Mouse (Mus musculus) heart, embryonic 14.5 days (tissue): ENCODE data around the gene Camk2d. TPM values are rescaled to one million over a fixed set of nuclear protein-coding genes. Genes with fewer than 3 reads are reported as not detected.
A peak's percentile ranks its signal among the peaks of the same experiment; 100 is the strongest.

Experiments used
- ATAC-seq: fragments of 200-750 bp; cut with Nextera tagmentation; 2 replicates; pipeline ENCODE4 v1.8.0; 2017; ENCODE audit warnings: low read depth, moderate TSS enrichment; ENCODE audit not compliant: insufficient number of reproducible peaks, insufficient read depth, low FRiP score
- H3K27ac ChIP-seq, 2 experiments: fragments of 200-500 bp in 1 of 2; fragments of 300-500 bp in 1 of 2; sonication (generic) in 1 of 2; replicated peaks in 1 of 2; 2 replicates each; pipeline ENCODE4 v1.5.1; 2012 to 2014; ENCODE audit warnings: low read depth in 2 of 2, low read length in 2 of 2, control low read depth in 1 of 2, mild to moderate bottlenecking in 1 of 2, mixed read lengths in 1 of 2; ENCODE audit not compliant: control insufficient read depth in 1 of 2, insufficient read depth in 1 of 2
- H3K27me3 ChIP-seq: fragments of 300-500 bp; sonication (generic); 2 replicates; pipeline ENCODE4 v1.6.1; 2014; ENCODE audit warnings: mild to moderate bottlenecking, low read length, control low read depth; ENCODE audit not compliant: control insufficient read depth, insufficient read depth
- H3K36me3 ChIP-seq: fragments of 300-500 bp; sonication (generic); 2 replicates; pipeline ENCODE4 v1.6.1; 2014; ENCODE audit warnings: mild to moderate bottlenecking, control low read depth, low read length, mixed read lengths; ENCODE audit not compliant: control insufficient read depth, insufficient read depth
- H3K4me1 ChIP-seq, 2 experiments: fragments of 200-500 bp in 1 of 2; fragments of 300-500 bp in 1 of 2; sonication (generic) in 1 of 2; 2 replicates each; pipeline ENCODE4 v1.6.1; 2012 to 2014; ENCODE audit warnings: low read length in 2 of 2, control low read depth in 1 of 2, mixed read lengths in 1 of 2; ENCODE audit not compliant: control insufficient read depth in 2 of 2, insufficient read depth in 2 of 2
- H3K4me2 ChIP-seq: fragments of 300-500 bp; sonication (generic); 2 replicates; pipeline ENCODE4 v1.6.1; 2014; ENCODE audit warnings: mild to moderate bottlenecking, low read length
- H3K4me3 ChIP-seq, 2 experiments: fragments of 200-500 bp in 1 of 2; fragments of 300-500 bp in 1 of 2; sonication (generic) in 1 of 2; 2 replicates each; pipeline ENCODE4 v1.5.1; 2012 to 2014; ENCODE audit warnings: low read length in 2 of 2, mild to moderate bottlenecking in 2 of 2, control low read depth in 1 of 2, low read depth in 1 of 2, moderate library complexity in 1 of 2; ENCODE audit not compliant: control insufficient read depth in 1 of 2, insufficient read depth in 1 of 2
- H3K9ac ChIP-seq: fragments of 300-500 bp; sonication (generic); 2 replicates; pipeline ENCODE4 v1.6.1; 2014; ENCODE audit warnings: mild to moderate bottlenecking, low read length
- H3K9me3 ChIP-seq: fragments of 300-500 bp; sonication (generic); 2 replicates; pipeline ENCODE4 v1.6.1; 2016; ENCODE audit warnings: low read length, control low read depth; ENCODE audit not compliant: control insufficient read depth
- WGBS: fragments of 180-500 bp; shearing (Covaris S2); extraction: QIAGEN DNeasy Blood & Tissue Kit; methylation state at CpG from one replicate; pipeline ENCODE4 v1.1.7; 2014; 5-methylcytosine and 5-hydroxymethylcytosine counted together
- polyA plus RNA-seq: library from polyadenylated mRNA; unstranded; fragments of >200 nt; fragmentation: Nextera tagmentation; extraction: Ambion mirVana; gene quantifications from 2 replicates; pipeline ENCODE4 v1.2.1, GENCODE M21; 2014

Camk2d gene
- polyA plus RNA-seq, 1 experiment from 2014 or later: 149 TPM

DNA sequence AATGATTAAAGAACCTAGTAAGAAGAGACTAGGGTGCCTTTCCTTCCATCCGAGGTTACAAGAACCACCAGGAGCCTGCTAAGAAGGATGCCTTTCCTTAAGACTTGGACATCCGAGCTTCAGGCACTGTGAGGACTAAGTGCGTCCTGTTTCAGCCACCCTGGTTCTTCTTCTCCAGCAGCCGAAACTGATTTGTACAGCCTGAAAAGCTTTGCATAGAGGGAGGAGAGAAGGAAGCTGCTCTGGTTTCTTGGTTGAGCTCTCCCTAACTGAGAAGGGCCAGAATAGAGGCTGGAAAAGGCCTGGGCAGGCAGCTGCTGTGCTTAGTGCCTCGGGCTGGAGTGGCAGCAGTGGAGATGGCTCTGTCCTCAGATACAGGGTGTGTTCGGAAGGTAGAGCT, 105.0 kb downstream of the Camk2d start:
- WGBS: 71% methylated on average over 6 of the region's 6 CpGs
- no peak overlapping the region for H3K4me3 ChIP-seq
- no peak for ATAC-seq
- H3K27ac ChIP-seq: peak overlapping the region in 1 of 2 experiments; percentile 53; a peak in 3 of 4 replicates
- peaks cover 12 to 39% of the 10 kb centered on the region in 2 experiments for H3K4me1 ChIP-seq
- no peaks in the 10 kb centered on the region for H3K9me3 ChIP-seq
- no peaks in the 10 kb centered on the region for H3K27me3 ChIP-seq
- H3K9ac ChIP-seq: no peak overlapping the region
- no peak overlapping the region for H3K4me2 ChIP-seq
- H3K36me3 ChIP-seq: no peaks in the 10 kb centered on the region

DNA sequence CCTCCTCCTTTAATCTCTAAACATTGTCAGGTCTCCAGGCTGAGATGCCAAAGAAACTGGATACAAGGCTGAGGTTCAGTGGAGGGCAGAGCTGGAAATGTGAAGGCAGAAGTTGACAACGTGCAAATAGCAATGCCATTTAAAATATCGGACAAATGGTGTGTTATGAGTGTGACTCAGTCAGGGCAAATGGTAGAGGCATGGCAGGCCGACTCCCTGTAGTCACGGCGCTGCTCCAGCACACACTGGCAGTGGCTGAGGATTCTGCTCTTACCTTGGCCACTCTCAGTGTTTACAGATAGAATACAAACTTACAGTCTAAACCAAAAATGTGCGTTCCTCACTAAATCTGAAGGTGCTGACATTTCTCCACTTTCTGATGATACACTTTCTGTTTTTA, 105.5 kb downstream of the Camk2d start:
- Histone ChIP-seq H3K27ac (peak overlapping the region in 1 of 2 experiments; percentile 53; a peak in 1 of 4 replicates), H3K9ac (no peak overlapping the region), H3K36me3 (no peaks in the 10 kb centered on the region), H3K4me3 (no peak overlapping the region), H3K9me3 (no peaks in the 10 kb centered on the region), H3K4me2 (no peak overlapping the region), H3K4me1 (peaks cover 12 to 39% of the 10 kb centered on the region in 2 experiments), H3K27me3 (no peaks in the 10 kb centered on the region)
- ATAC-seq: no peak
- WGBS: 72% methylated on average over 6 of the region's 6 CpGs

DNA sequence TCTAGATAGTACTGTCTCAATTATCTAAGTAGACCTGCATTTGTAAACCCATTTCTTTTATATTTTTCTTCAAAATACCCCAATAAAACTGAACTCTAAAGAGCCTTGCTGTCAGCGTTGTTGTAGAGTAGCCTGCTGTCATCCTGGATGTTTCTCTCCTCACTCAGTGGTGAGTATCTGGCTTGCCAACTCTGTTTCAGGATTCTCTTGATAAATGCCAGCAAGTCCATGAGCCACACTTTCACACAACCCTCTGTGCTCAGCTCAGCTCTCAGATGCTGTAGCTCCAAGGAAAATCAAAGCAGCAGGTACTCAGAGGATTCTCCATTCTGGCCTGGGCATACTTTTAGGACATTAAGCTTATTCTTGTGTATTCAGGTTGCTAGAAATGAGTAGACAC, 109.4 kb downstream of the Camk2d start:
- no peak for ATAC-seq
- Histone ChIP-seq H3K4me3 (no peak overlapping the region), H3K36me3 (no peaks in the 10 kb centered on the region), H3K4me2 (no peak overlapping the region), H3K27me3 (no peaks in the 10 kb centered on the region), H3K9me3 (no peaks in the 10 kb centered on the region), H3K9ac (no peak overlapping the region), H3K27ac (no peak overlapping the region), H3K4me1 (peaks cover 7 to 24% of the 10 kb centered on the region in 2 experiments)
- 75% methylated on average over 1 of the region's 1 CpGs for WGBS

DNA sequence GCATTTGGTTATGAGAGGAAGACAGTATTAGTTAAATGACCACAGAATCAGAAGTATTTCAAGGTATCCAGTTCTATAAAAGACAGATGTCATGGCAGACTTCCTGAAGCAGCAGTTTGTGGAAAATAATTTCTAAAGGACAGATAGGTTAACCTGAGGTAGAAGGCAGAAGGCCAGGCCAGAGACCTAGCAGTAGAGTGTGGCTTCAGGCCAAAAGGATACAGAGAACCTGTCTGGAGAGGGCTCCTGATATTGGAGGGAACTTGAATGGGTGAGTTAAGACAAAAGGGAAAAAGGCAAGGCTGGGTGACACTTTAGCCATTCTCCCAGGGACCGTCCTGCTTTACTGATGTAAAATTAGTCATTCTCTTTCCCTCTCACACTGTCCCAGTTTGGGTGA, 118.2 kb downstream of the Camk2d start:
- H3K27ac ChIP-seq: no peak overlapping the region
- H3K27me3 ChIP-seq: no peaks in the 10 kb centered on the region
- no peaks in the 10 kb centered on the region for H3K36me3 ChIP-seq
- no peak overlapping the region for H3K4me2 ChIP-seq
- H3K4me3 ChIP-seq: no peak overlapping the region
- no peaks in the 10 kb centered on the region for H3K9me3 ChIP-seq
- ATAC-seq: no peak
- peaks cover 0 to 4% of the 10 kb centered on the region in 2 experiments; a peak in 2 of 4 replicates for H3K4me1 ChIP-seq
- WGBS: 88% methylated on average over 1 of the region's 1 CpGs
- H3K9ac ChIP-seq: no peak overlapping the region

DNA sequence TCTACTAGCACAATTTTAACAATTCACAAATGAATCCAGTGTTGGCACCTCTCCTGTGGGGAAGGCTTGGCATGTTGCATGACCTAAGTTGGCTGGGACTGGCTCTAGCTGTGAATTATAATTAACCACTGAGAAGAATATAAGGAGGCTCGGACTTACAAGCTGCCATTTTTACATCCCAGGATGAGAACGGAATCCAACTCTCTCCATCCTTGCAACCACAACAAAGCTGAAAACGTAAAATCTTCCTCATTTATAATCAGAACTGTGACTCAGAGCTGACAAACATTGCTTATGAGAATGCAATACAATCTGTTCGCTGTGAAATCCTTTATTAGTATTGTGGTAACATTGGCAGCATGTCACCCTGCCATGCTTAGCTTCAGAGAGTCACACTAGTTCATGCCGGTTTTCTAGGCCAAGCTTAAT, 126.9 kb downstream of the Camk2d start:
- no peaks in the 10 kb centered on the region for H3K9me3 ChIP-seq
- H3K36me3 ChIP-seq: no peaks in the 10 kb centered on the region
- H3K9ac ChIP-seq: peak overlapping the region; percentile 49; the same call in 1 of the 2 replicates
- H3K27me3 ChIP-seq: no peaks in the 10 kb centered on the region
- peaks cover 0 to 19% of the 10 kb centered on the region in 2 experiments; a peak in 3 of 4 replicates for H3K4me1 ChIP-seq
- H3K27ac ChIP-seq: peak overlapping the region; percentile 91 to 95
- no peak for ATAC-seq
- 0 out of 2 replicates have a peak overlapping the region, but pooled peaks have one; percentile 7 for H3K4me2 ChIP-seq
- H3K4me3 ChIP-seq: no peak overlapping the region
- 71% methylated on average over 5 of the region's 5 CpGs for WGBS

DNA sequence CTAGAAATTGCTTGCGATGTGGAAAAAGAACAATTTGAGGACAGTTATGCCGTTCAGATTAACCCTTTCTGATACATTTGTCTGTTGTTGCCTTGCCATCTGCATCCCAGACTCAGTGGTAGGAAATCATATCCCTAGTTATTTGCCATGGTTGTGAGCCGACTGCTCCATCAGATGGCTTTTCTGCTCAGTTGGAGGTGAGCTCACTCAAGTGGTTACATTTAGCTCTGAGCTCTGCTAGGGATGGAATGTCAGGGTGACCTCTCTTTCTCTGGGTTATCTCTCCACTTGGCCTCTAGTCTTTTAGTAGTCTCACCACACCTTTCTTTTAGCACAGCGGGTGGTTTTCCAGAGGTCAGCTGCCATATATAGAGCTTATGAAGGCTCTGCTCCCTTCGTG, 127.4 kb downstream of the Camk2d start:
- Histone ChIP-seq H3K9ac (peak overlapping the region; percentile 49; the same call in 1 of the 2 replicates), H3K4me2 (0 out of 2 replicates have a peak overlapping the region, but pooled peaks have one; percentile 7), H3K4me3 (no peak overlapping the region), H3K4me1 (peaks cover 0 to 23% of the 10 kb centered on the region in 2 experiments; a peak in 3 of 4 replicates), H3K27me3 (no peaks in the 10 kb centered on the region), H3K36me3 (no peaks in the 10 kb centered on the region), H3K27ac (peak overlapping the region; percentile 91 to 95), H3K9me3 (no peaks in the 10 kb centered on the region)
- WGBS: 38% methylated on average over 5 of the region's 5 CpGs
- ATAC-seq: peak; percentile 84

DNA sequence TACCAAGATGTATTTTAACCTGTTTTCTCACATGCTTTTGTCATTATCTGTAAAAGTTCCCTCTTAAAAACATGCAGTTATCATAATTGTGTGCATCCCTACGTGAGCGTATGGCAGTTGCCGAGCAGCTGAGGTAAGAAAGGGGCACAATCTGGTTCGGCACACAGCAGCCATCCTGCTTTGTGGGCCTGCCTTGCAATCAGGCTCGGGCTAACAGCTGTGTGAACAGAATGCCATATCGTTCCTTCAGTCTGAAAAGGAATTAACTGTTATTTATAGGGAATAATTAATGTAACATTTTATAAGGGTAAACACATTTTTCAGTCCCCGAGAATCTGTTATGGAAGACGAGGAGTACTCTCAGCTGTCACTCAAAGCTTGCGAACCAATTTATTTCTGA, 129.5 kb downstream of the Camk2d start:
- Histone ChIP-seq H3K4me3 (no peak overlapping the region), H3K4me1 (peaks cover 0 to 23% of the 10 kb centered on the region in 2 experiments; a peak in 3 of 4 replicates), H3K27ac (no peak overlapping the region), H3K27me3 (no peaks in the 10 kb centered on the region), H3K36me3 (no peaks in the 10 kb centered on the region), H3K9me3 (no peaks in the 10 kb centered on the region), H3K4me2 (no peak overlapping the region), H3K9ac (no peak overlapping the region; the same call in 1 of the 2 replicates)
- ATAC-seq: no peak
- WGBS: 75% methylated on average over 9 of the region's 9 CpGs

DNA sequence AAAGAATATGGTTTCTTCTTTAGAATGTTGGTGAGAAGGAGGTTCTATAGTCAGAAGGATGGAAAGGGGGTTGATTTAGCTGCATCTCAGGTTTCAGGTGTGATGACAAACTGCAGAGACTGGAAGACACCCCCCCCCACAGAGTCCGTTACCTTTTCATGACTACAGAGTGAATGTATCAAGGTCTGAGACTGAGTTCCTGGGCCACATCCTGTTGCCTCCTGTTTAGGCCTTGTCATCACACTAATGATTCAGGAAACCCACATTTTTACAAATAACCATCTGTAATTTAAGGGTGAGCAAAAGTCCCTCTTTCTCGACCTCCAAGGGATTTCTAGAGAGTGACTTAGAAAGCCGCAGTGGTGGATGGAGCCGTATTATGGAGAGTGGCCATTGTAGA, 131.3 kb downstream of the Camk2d start:
- Histone ChIP-seq H3K4me2 (no peak overlapping the region), H3K27ac (no peak overlapping the region), H3K4me3 (no peak overlapping the region), H3K9me3 (no peaks in the 10 kb centered on the region), H3K9ac (no peak overlapping the region), H3K4me1 (peaks cover 0 to 23% of the 10 kb centered on the region in 2 experiments; a peak in 3 of 4 replicates), H3K36me3 (no peaks in the 10 kb centered on the region), H3K27me3 (no peaks in the 10 kb centered on the region)
- WGBS: 94% methylated on average over 4 of the region's 4 CpGs
- no peak for ATAC-seq
